1 mouse cellular context compared by ENCODE assay signal in the genomic region with DNA sequence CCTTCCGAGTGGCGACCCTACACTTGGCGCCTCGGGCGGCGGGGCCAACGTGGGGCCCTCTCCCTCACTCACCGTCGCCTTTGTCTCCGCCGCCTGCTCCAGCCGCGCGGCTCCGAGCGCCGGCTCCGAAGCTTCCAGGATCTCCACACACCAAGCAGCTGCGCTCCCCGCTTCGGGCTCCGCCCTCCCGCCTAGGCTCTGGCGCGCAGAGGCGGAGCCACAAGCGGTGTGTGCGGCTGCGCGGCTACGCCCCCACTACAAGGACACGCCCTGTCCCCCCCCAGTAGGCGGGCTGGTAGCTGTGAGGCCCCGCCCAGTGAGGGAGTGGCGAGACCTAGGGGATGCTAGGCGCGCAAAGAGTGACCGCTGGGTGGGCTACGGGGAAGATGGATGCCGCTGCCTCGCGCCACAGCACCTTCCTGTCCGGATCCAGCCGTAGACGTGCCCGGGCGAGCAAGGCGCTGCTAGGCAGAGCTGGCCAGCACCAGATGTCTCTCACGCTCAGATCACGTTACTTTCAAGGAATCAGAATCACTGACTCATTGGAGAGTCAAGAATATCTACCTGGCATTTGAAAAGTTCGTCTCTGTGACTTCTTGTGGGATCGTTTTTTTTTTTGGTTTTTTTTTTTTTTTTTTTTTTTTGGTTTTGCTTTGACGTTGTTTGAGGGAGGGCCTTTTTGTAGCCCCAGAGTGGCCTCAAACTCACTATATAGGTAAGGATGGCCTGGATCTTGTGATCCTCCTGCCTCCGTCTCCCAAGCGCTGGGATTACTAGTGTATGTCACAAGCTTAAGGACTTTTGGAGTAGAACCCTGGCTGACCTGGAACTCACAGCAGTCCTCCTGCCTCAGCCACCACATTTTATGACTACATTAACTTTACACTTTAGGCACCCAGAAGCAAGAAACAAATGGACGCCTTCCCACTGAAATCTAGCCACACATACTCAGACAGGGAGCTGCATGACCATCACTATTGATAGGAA.
TF ChIP-seq lines count a peak whose summit lies in the region.

Gene Cdc42se2, minus strand, starts transcription at position 188 of the 987 bp plus-strand sequence.

TF ChIP-seq in CH12.LX, 34 proteins besides CTCF, POLR2A, EP300 and RAD21 (continued from another document):
- TF ChIP-seq ZNF384 (IDR thresholded peaks at IDR 0.05; ENCODE audit: low read depth, low read length) (peak; percentile 86), TCF12 (IDR thresholded peaks at IDR 0.05; ENCODE audit: low read depth, low read length) (peak; percentile 84), MAX (IDR thresholded peaks at IDR 0.05; ENCODE audit: low read length) (peak; percentile 37; the same call in 1 of the 2 replicates), NRF1 (IDR thresholded peaks at IDR 0.05; ENCODE audit: low read depth, low read length) (peak; percentile 95), USF1 (IDR thresholded peaks at IDR 0.05; ENCODE audit: low read depth, low read length) (no peak), MAZ (IDR thresholded peaks at IDR 0.05; ENCODE audit: low read depth, low read length) (0 out of 2 replicates have a peak, but pooled peaks have one; percentile 36), NELFE (IDR thresholded peaks at IDR 0.05; ENCODE audit: low read depth, low read length) (peak; percentile 85), CHD2 (IDR thresholded peaks at IDR 0.05; ENCODE audit: low read length) (no peak; the same call in 1 of the 2 replicates)
